Mouse (Mus musculus) layer of hippocampus, postnatal 36 days (tissue): Measurements from ENCODE around the gene Mrps34. TPM values are rescaled to one million over a fixed set of nuclear protein-coding genes. Genes with fewer than 3 reads are reported as not detected.
"Not testable (repeated sequence)": the region's sequence is repeated elsewhere in the genome, so short reads cannot be mapped to it uniquely, and the experiment has no call there.

Experiments
- DNase-seq, 2 experiments: peaks; one replicate each; pipeline ENCODE4 v3.0.0; 2022
- total RNA-seq, 2 experiments: library from RNA; stranded (reverse); gene quantifications; 2 replicates each; pipeline ENCODE4 v1.2.3; 2021

Gene Mrps34
- total RNA-seq, 2 experiments from 2014 or later, result 75.3 to 75.9 TPM

- DNase-seq, result no peak
Observed at GRCm38 (mm10) chr17:24900014-24900413, 5.1 kb downstream of the Mrps34 start.

GRCm38 (mm10) chr17:24902124-24902523 is 7.2 kb downstream of the Mrps34 start:
- no peak for DNase-seq

GRCm38 (mm10) chr17:24902671-24903474 is 8.0 kb downstream of the Mrps34 start:
- no peak for DNase-seq

GRCm38 (mm10) chr17:24903767-24904166 is 8.9 kb downstream of the Mrps34 start:
- DNase-seq, result no peak

GRCm38 (mm10) chr17:24907591-24907990 is 12.7 kb downstream of the Mrps34 start:
- DNase-seq, result no peak

- no peak for DNase-seq
Observed at GRCm38 (mm10) chr17:24913984-24914383, 19.1 kb downstream of the Mrps34 start.

GRCm38 (mm10) chr17:24923246-24923645 is 28.3 kb downstream of the Mrps34 start:
- no peak for DNase-seq

GRCm38 (mm10) chr17:24929506-24929905 is 34.6 kb downstream of the Mrps34 start:
- DNase-seq, result no peak

GRCm38 (mm10) chr17:24932431-24932830 is 37.5 kb downstream of the Mrps34 start:
- no peak for DNase-seq

- no peak for DNase-seq
Observed at GRCm38 (mm10) chr17:24933163-24933562, 38.2 kb downstream of the Mrps34 start.

- no peak for DNase-seq
Observed at GRCm38 (mm10) chr17:24934926-24935325, 40.0 kb downstream of the Mrps34 start.

GRCm38 (mm10) chr17:24935666-24936065 is 40.8 kb downstream of the Mrps34 start:
- no peak for DNase-seq

- DNase-seq, result peak; percentile 94 to 96
Observed at GRCm38 (mm10) chr17:24936259-24937237, 41.6 kb downstream of the Mrps34 start, which contains the start of gene Mapk8ip3. TSS of gene Mapk8ip3 (minus strand) at chr17:24936977.

GRCm38 (mm10) chr17:24937266-24937665 is 42.4 kb downstream of the Mrps34 start:
- DNase-seq, result no peak

GRCm38 (mm10) chr17:24942453-24942852 is 47.5 kb downstream of the Mrps34 start:
- DNase-seq, result peak; percentile 22 to 26

GRCm38 (mm10) chr17:24943036-24943435 is 48.1 kb downstream of the Mrps34 start:
- DNase-seq, result peak in 1 of 2 experiments; percentile 21

- DNase-seq, result not testable (repeated sequence)
Observed at GRCm38 (mm10) chr17:24943589-24943988, 48.7 kb downstream of the Mrps34 start.

Other genes starting within 250 kb of the Mrps34 start
- 10 to 100 TPM; 41.1 to 43.3 TPM for gene Slc9a3r2, start 244.8 kb upstream of the Mrps34 start, total RNA-seq
- gene Npw, start 236.7 kb upstream of the Mrps34 start, total RNA-seq, result 1 to 10 TPM; 1.7 to 2.9 TPM
- gene Zfp598, start 225.4 kb upstream of the Mrps34 start, total RNA-seq, result 10 to 100 TPM; 38.2 to 43.5 TPM
- 100 to 1,000 TPM; 152 to 165 TPM for gene Syngr3, start 205.2 kb upstream of the Mrps34 start, total RNA-seq
- gene Gfer, start 199.0 kb upstream of the Mrps34 start, total RNA-seq, result 10 to 100 TPM; 17.0 to 22.7 TPM
- gene Noxo1, start 198.9 kb upstream of the Mrps34 start, total RNA-seq, result 1 to 10 TPM; 2.5 to 3.0 TPM
- 10 to 100 TPM; 26.1 to 29.4 TPM for gene Tbl3, start 187.5 kb upstream of the Mrps34 start, total RNA-seq
- gene Rnf151, start 177.1 kb upstream of the Mrps34 start, total RNA-seq, result not detected
- gene Rps2, start 177.0 kb upstream of the Mrps34 start, total RNA-seq, result 100 to 1,000 TPM; 326 to 349 TPM
- 100 to 1,000 TPM; 199 to 228 TPM for gene Ndufb10, start 170.6 kb upstream of the Mrps34 start, total RNA-seq
- under 1 TPM in 1 of 2 experiments, not detected in 1; 0.56 TPM for gene Rpl3l, start 167.3 kb upstream of the Mrps34 start, total RNA-seq
- 10 to 100 TPM; 42.1 to 45.6 TPM for gene Msrb1, start 158.5 kb upstream of the Mrps34 start, total RNA-seq
- gene Hs3st6, start 142.1 kb upstream of the Mrps34 start, total RNA-seq, result not detected
- not detected for gene Meiob, start 90.8 kb upstream of the Mrps34 start, total RNA-seq
- 100 to 1,000 TPM; 131 to 134 TPM for gene Hagh, start 55.0 kb upstream of the Mrps34 start, total RNA-seq
- 10 to 100 TPM; 18.3 to 23.0 TPM for gene Fahd1, start 44.8 kb upstream of the Mrps34 start, total RNA-seq
- under 1 TPM in 1 of 2 experiments, not detected in 1; 0.33 TPM for gene Igfals, start 29.1 kb upstream of the Mrps34 start, total RNA-seq
- gene Nubp2, start 8.8 kb upstream of the Mrps34 start, total RNA-seq, result 10 to 100 TPM; 33.2 to 37.1 TPM
- gene Spsb3, start 8.5 kb upstream of the Mrps34 start, total RNA-seq, result 10 to 100 TPM; 39.2 to 42.8 TPM
- 10 to 100 TPM; 57.5 to 70.4 TPM for gene Eme2, start within 50 bp of the Mrps34 start, total RNA-seq
- gene Nme3, start 1.4 kb downstream of the Mrps34 start, total RNA-seq, result 10 to 100 TPM; 60.0 to 67.5 TPM
- 100 to 1,000 TPM; 384 to 406 TPM for gene Mapk8ip3, start 41.9 kb downstream of the Mrps34 start, total RNA-seq
- 1 to 10 TPM; 5.5 to 6.3 TPM for gene Jpt2, start 65.6 kb downstream of the Mrps34 start, total RNA-seq
- gene Cramp1l, start 120.7 kb downstream of the Mrps34 start, total RNA-seq, result 10 to 100 TPM; 27.2 to 28.3 TPM
- gene Ift140, start 121.0 kb downstream of the Mrps34 start, total RNA-seq, result 10 to 100 TPM; 23.8 to 24.0 TPM
- gene Tmem204, start 188.5 kb downstream of the Mrps34 start, total RNA-seq, result 1 to 10 TPM; 7.7 to 8.2 TPM
- 10 to 100 TPM; 36.6 to 37.8 TPM for gene Telo2, start 220.9 kb downstream of the Mrps34 start, total RNA-seq
- gene Ptx4, start 225.6 kb downstream of the Mrps34 start, total RNA-seq, result 1 to 10 TPM; 2.3 to 2.5 TPM
- 10 to 100 TPM; 52.3 to 53.0 TPM for gene Clcn7, start 238.3 kb downstream of the Mrps34 start, total RNA-seq